Mouse (Mus musculus): ENCODE measurements around the gene Ripor3.

The Ripor3 gene

GRCm38 (mm10) chr2:167930975-167931374 lies 79.4 kb downstream of the Ripor3 start:
- DNase-seq (ENCODE audit: low read depth) = no peak

Data from naive thymus-derived CD4-positive, alpha-beta T cell, adult 2 months (primary cell).